Mouse (Mus musculus): ENCODE measurements around the gene Vmn1r201. TPM values are rescaled to one million over a fixed set of nuclear protein-coding genes. Genes with fewer than 3 reads are reported as not detected.

Vmn1r201 gene
- polyA plus RNA-seq (2016; fragmentation: Nextera tagmentation; extraction: Ambion mirVana) = not detected in 2 replicates

GRCm38 (mm10) chr13:22471623-22472022, at the start of gene Vmn1r201:
Gene Vmn1r201, plus strand, starts transcription at chr13:22471923.
- Histone ChIP-seq H3K9ac (no peak within 1 kb of the TSS), H3K4me2 (no peak within 1 kb of the TSS), H3K36me3 (replicated peaks) (no peaks in the 10 kb centered on the region), H3K27me3 (no peaks in the 10 kb centered on the region), H3K9me3 (no peaks in the 10 kb centered on the region), H3K4me3 (replicated peaks) (no peak within 1 kb of the TSS), H3K4me1 (no peaks in the 10 kb centered on the region), H3K27ac (no peak within 1 kb of the TSS)
- WGBS = 79% methylated on average over 1 of the region's 1 CpGs
- ATAC-seq (ENCODE audit: low FRiP score) = no peak

- no peak for ATAC-seq (ENCODE audit: low FRiP score)
- Histone ChIP-seq H3K27me3 (no peaks in the 10 kb centered on the region), H3K27ac (no peak overlapping the region), H3K9ac (no peak overlapping the region), H3K4me2 (no peak overlapping the region), H3K4me1 (no peaks in the 10 kb centered on the region), H3K4me3 (replicated peaks) (no peak overlapping the region), H3K9me3 (no peaks in the 10 kb centered on the region), H3K36me3 (replicated peaks) (no peaks in the 10 kb centered on the region)
Observed at GRCm38 (mm10) chr13:22455145-22455544, 16.6 kb upstream of the Vmn1r201 start.

GRCm38 (mm10) chr13:22502431-22502830, 30.7 kb downstream of the Vmn1r201 start:
- H3K27me3 ChIP-seq = no peaks in the 10 kb centered on the region
- H3K9me3 ChIP-seq = no peaks in the 10 kb centered on the region
- no peak overlapping the region for H3K4me2 ChIP-seq
- H3K4me3 ChIP-seq (replicated peaks) = no peak overlapping the region
- no peaks in the 10 kb centered on the region for H3K36me3 ChIP-seq (replicated peaks)
- no peak overlapping the region for H3K9ac ChIP-seq
- H3K4me1 ChIP-seq = no peaks in the 10 kb centered on the region
- 76% methylated on average over 3 of the region's 3 CpGs for WGBS
- H3K27ac ChIP-seq = no peak overlapping the region
- ATAC-seq (ENCODE audit: low FRiP score) = no peak

DNA sequence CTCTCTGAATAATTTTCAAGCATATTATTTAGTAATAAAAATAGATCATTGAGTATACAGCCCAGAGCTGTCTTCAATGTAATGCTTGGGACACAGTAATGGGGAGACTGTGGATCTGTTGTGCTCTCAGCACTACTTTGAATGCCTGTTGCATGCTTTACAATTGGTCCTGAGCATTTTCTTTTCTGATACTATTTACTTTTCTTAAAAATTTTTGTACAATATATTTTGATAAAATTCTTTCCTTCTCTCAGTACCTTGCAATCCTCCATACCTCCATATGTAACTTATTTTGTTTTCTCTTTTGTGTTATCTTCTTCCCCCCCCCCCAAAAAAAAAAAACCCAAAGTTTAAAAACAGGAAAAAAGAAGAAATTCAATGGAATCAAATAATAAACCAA, 33.6 kb downstream of the Vmn1r201 start, which contains the start of gene Vmn1r202:
Gene Vmn1r202 (minus strand): TSS at position 101 of the 400 bp plus-strand sequence.
- no peaks in the 10 kb centered on the region for H3K36me3 ChIP-seq (replicated peaks)

GRCm38 (mm10) chr13:22517814-22518213, 46.1 kb downstream of the Vmn1r201 start, which contains the start of gene Vmn1r203:
Gene Vmn1r203, plus strand, starts transcription at chr13:22518114.
- Histone ChIP-seq H3K4me3 (replicated peaks) (no peak within 1 kb of the TSS), H3K9ac (no peak within 1 kb of the TSS), H3K9me3 (no peaks in the 10 kb centered on the region), H3K27ac (no peak within 1 kb of the TSS), H3K4me2 (no peak within 1 kb of the TSS), H3K4me1 (no peaks in the 10 kb centered on the region), H3K27me3 (no peaks in the 10 kb centered on the region), H3K36me3 (replicated peaks) (no peaks in the 10 kb centered on the region)
- ATAC-seq (ENCODE audit: low FRiP score) = no peak

More for the DNA sequence above, 33.6 kb downstream of the Vmn1r201 start, which contains the start of gene Vmn1r202:
- no peaks in the 10 kb centered on the region for H3K4me1 ChIP-seq
- H3K9ac ChIP-seq = no peak within 1 kb of the TSS
- H3K27ac ChIP-seq = no peak within 1 kb of the TSS
- no peaks in the 10 kb centered on the region for H3K27me3 ChIP-seq
- H3K4me3 ChIP-seq (replicated peaks) = no peak within 1 kb of the TSS
- no peaks in the 10 kb centered on the region for H3K9me3 ChIP-seq
- H3K4me2 ChIP-seq = no peak within 1 kb of the TSS
- ATAC-seq (ENCODE audit: low FRiP score) = no peak

Other genes starting within 250 kb of the Vmn1r201 start
- gene Vmn1r193, start 248.8 kb upstream of the Vmn1r201 start, polyA plus RNA-seq (2016; fragmentation: Nextera tagmentation; extraction: Ambion mirVana) = not detected in 2 replicates
- gene Vmn1r194, start 227.7 kb upstream of the Vmn1r201 start, polyA plus RNA-seq (2016; fragmentation: Nextera tagmentation; extraction: Ambion mirVana) = not detected in 2 replicates
- not detected in 2 replicates for gene Vmn1r195, start 201.4 kb upstream of the Vmn1r201 start, polyA plus RNA-seq (2016; fragmentation: Nextera tagmentation; extraction: Ambion mirVana)
- not detected in 2 replicates for gene Vmn1r196, start 182.0 kb upstream of the Vmn1r201 start, polyA plus RNA-seq (2016; fragmentation: Nextera tagmentation; extraction: Ambion mirVana)
- not detected in 2 replicates for gene Vmn1r197, start 147.3 kb upstream of the Vmn1r201 start, polyA plus RNA-seq (2016; fragmentation: Nextera tagmentation; extraction: Ambion mirVana)
- gene Vmn1r198, start 121.6 kb upstream of the Vmn1r201 start, polyA plus RNA-seq (2016; fragmentation: Nextera tagmentation; extraction: Ambion mirVana) = not detected in 2 replicates
- gene Vmn1r199, start 92.1 kb upstream of the Vmn1r201 start, polyA plus RNA-seq (2016; fragmentation: Nextera tagmentation; extraction: Ambion mirVana) = not detected in 2 replicates
- not detected in 2 replicates for gene Vmn1r200, start 81.5 kb upstream of the Vmn1r201 start, polyA plus RNA-seq (2016; fragmentation: Nextera tagmentation; extraction: Ambion mirVana)
- gene Vmn1r202, start 33.5 kb downstream of the Vmn1r201 start, polyA plus RNA-seq (2016; fragmentation: Nextera tagmentation; extraction: Ambion mirVana) = not detected in 2 replicates
- gene Vmn1r203, start 46.2 kb downstream of the Vmn1r201 start, polyA plus RNA-seq (2016; fragmentation: Nextera tagmentation; extraction: Ambion mirVana) = not detected in 2 replicates
- gene Vmn1r204, start 81.3 kb downstream of the Vmn1r201 start, polyA plus RNA-seq (2016; fragmentation: Nextera tagmentation; extraction: Ambion mirVana) = not detected in 2 replicates
- not detected in 2 replicates for gene Vmn1r205, start 121.1 kb downstream of the Vmn1r201 start, polyA plus RNA-seq (2016; fragmentation: Nextera tagmentation; extraction: Ambion mirVana)
- gene Vmn1r206, start 152.3 kb downstream of the Vmn1r201 start, polyA plus RNA-seq (2016; fragmentation: Nextera tagmentation; extraction: Ambion mirVana) = not detected in 2 replicates